Mouse (Mus musculus) midbrain, embryonic 14.5 days (tissue): Measurements from ENCODE around the gene A630023A22Rik. TPM values are rescaled to one million over a fixed set of nuclear protein-coding genes. Genes with fewer than 3 reads are reported as not detected.

Experiments
- ATAC-seq: fragments of 200-750 bp; cut with Nextera tagmentation; 2 replicates; pipeline ENCODE4 v1.8.0; 2017; ENCODE audit warnings: moderate number of reproducible peaks, moderate library complexity; ENCODE audit not compliant: low FRiP score, low TSS enrichment
- DNase-seq: peaks from one replicate; pipeline ENCODE4 v3.0.0-alpha.2; 2015
- H3K27ac ChIP-seq: fragments of 300-500 bp; sonication (generic); replicated peaks from 2 replicates; pipeline ENCODE4 v1.5.1; 2014; ENCODE audit warnings: mild to moderate bottlenecking, low read depth, low read length, moderate library complexity
- H3K27me3 ChIP-seq: fragments of 300-500 bp; sonication (generic); 2 replicates; pipeline ENCODE4 v1.6.1; 2014; ENCODE audit warnings: low read length, control low read depth, mixed read lengths; ENCODE audit not compliant: control insufficient read depth, insufficient read depth
- H3K36me3 ChIP-seq: fragments of 300-500 bp; sonication (generic); 2 replicates; pipeline ENCODE4 v1.6.1; 2014; ENCODE audit warnings: low read length, control low read depth; ENCODE audit not compliant: control insufficient read depth, insufficient read depth
- H3K4me1 ChIP-seq: fragments of 300-500 bp; sonication (generic); 2 replicates; pipeline ENCODE4 v1.6.1; 2014; ENCODE audit warnings: mild to moderate bottlenecking, antibody characterized with exemption, low read length, control low read depth; ENCODE audit not compliant: control insufficient read depth, insufficient read depth
- H3K4me2 ChIP-seq: fragments of 300-500 bp; sonication (generic); 2 replicates; pipeline ENCODE4 v1.6.1; 2014; ENCODE audit warnings: mild to moderate bottlenecking, low read length, moderate library complexity
- H3K4me3 ChIP-seq: fragments of 300-500 bp; sonication (generic); replicated peaks from 2 replicates; pipeline ENCODE4 v1.5.1; 2014; ENCODE audit warnings: low read depth, low read length
- H3K9ac ChIP-seq: fragments of 300-500 bp; sonication (generic); replicated peaks from 2 replicates; pipeline ENCODE4 v1.6.1; 2014; ENCODE audit warnings: mild to moderate bottlenecking, low read length, moderate library complexity
- H3K9me3 ChIP-seq: fragments of 300-500 bp; sonication (generic); 2 replicates; pipeline ENCODE4 v1.6.1; 2016; ENCODE audit warnings: low read length, control low read depth, mixed read lengths; ENCODE audit not compliant: control insufficient read depth
- WGBS: fragments of 180-500 bp; shearing (Covaris S2); extraction: QIAGEN DNeasy Blood & Tissue Kit; methylation state at CpG from one replicate; pipeline ENCODE4 v1.1.7; 2014; 5-methylcytosine and 5-hydroxymethylcytosine counted together
- polyA plus RNA-seq: library from polyadenylated mRNA; unstranded; fragments of >200 nt; fragmentation: Nextera tagmentation; extraction: Ambion mirVana; gene quantifications from 2 replicates; pipeline ENCODE4 v1.2.1, GENCODE M21; 2014

A630023A22Rik gene
- polyA plus RNA-seq, 1 experiment from 2014 or later = not detected

- Histone ChIP-seq H3K36me3 (no peaks in the 10 kb centered on the region), H3K9ac (no peak overlapping the region), H3K4me1 (no peaks in the 10 kb centered on the region), H3K27ac (no peak overlapping the region), H3K4me3 (no peak overlapping the region), H3K27me3 (no peaks in the 10 kb centered on the region), H3K4me2 (no peak overlapping the region), H3K9me3 (no peaks in the 10 kb centered on the region)
- DNase-seq (no peak), ATAC-seq (no peak)
- 85% methylated on average over 5 of the region's 5 CpGs for WGBS
These were observed 6.4 kb downstream of the A630023A22Rik start for GRCm38 (mm10) chr14:34096161-34096560.

- H3K27ac ChIP-seq = no peak overlapping the region
- ATAC-seq = no peak
These were observed 9.7 kb downstream of the A630023A22Rik start for GRCm38 (mm10) chr14:34092856-34093255.

GRCm38 (mm10) chr14:34091475-34091874 is 11.1 kb downstream of the A630023A22Rik start:
- H3K9ac ChIP-seq = no peak overlapping the region
- H3K4me1 ChIP-seq = no peaks in the 10 kb centered on the region
- H3K27me3 ChIP-seq = no peaks in the 10 kb centered on the region
- no peak overlapping the region for H3K27ac ChIP-seq
- DNase-seq (no peak), ATAC-seq (no peak)
- no peaks in the 10 kb centered on the region for H3K9me3 ChIP-seq
- H3K36me3 ChIP-seq = no peaks in the 10 kb centered on the region
- 89% methylated on average over 5 of the region's 5 CpGs for WGBS
- no peak overlapping the region for H3K4me3 ChIP-seq
- H3K4me2 ChIP-seq = no peak overlapping the region

More at GRCm38 (mm10) chr14:34092856-34093255, 9.7 kb downstream of the A630023A22Rik start:
- Histone ChIP-seq H3K27me3 (no peaks in the 10 kb centered on the region), H3K36me3 (no peaks in the 10 kb centered on the region), H3K4me2 (no peak overlapping the region), H3K9ac (no peak overlapping the region), H3K4me1 (no peaks in the 10 kb centered on the region), H3K9me3 (no peaks in the 10 kb centered on the region), H3K4me3 (no peak overlapping the region)
- DNase-seq = no peak
- WGBS = 85% methylated on average over 1 of the region's 1 CpGs

- Histone ChIP-seq H3K9ac (no peak overlapping the region), H3K36me3 (no peaks in the 10 kb centered on the region), H3K27me3 (no peaks in the 10 kb centered on the region), H3K4me3 (no peak overlapping the region), H3K9me3 (no peaks in the 10 kb centered on the region), H3K4me2 (no peak overlapping the region), H3K4me1 (no peaks in the 10 kb centered on the region), H3K27ac (no peak overlapping the region)
- no peak for ATAC-seq
- 91% methylated on average over 8 of the region's 8 CpGs for WGBS
- no peak for DNase-seq
These were observed 12.8 kb downstream of the A630023A22Rik start for GRCm38 (mm10) chr14:34089796-34090195.

- no peaks in the 10 kb centered on the region for H3K9me3 ChIP-seq
- DNase-seq (no peak), ATAC-seq (no peak)
- WGBS = 91% methylated on average over 2 of the region's 2 CpGs
- no peaks in the 10 kb centered on the region for H3K27me3 ChIP-seq
- no peaks in the 10 kb centered on the region for H3K4me1 ChIP-seq
- H3K4me2 ChIP-seq = no peak overlapping the region
- no peak overlapping the region for H3K27ac ChIP-seq
- H3K9ac ChIP-seq = no peak overlapping the region
- no peak overlapping the region for H3K4me3 ChIP-seq
- H3K36me3 ChIP-seq = no peaks in the 10 kb centered on the region
These were observed 14.6 kb downstream of the A630023A22Rik start for GRCm38 (mm10) chr14:34087856-34088398.

DNA sequence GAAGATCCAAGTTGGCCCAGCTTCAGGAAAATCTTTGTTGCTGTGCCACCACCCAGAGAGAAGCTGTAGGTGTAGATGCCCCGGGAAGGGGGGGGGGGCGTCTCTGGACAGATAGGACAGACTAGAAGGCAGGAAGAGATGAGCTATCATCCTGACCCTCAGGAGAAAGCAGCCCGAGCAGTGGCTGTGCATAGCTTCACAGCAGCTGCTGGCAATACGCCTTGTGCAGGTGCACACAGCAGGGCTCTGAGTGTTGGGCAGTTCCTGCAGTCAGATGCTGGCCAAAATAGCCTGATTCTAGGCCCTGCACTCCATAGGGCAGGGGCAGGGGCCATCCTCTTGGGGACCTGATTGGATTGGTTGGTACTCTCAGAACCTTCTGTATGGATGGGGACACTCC is 15.7 kb downstream of the A630023A22Rik start:
- Histone ChIP-seq H3K4me2 (no peak overlapping the region), H3K27ac (no peak overlapping the region), H3K9ac (no peak overlapping the region), H3K9me3 (no peaks in the 10 kb centered on the region), H3K4me1 (no peaks in the 10 kb centered on the region), H3K36me3 (no peaks in the 10 kb centered on the region), H3K27me3 (no peaks in the 10 kb centered on the region), H3K4me3 (no peak overlapping the region)
- no peak for ATAC-seq
- no peak for DNase-seq
- WGBS = 79% methylated on average over 4 of the region's 4 CpGs

DNA sequence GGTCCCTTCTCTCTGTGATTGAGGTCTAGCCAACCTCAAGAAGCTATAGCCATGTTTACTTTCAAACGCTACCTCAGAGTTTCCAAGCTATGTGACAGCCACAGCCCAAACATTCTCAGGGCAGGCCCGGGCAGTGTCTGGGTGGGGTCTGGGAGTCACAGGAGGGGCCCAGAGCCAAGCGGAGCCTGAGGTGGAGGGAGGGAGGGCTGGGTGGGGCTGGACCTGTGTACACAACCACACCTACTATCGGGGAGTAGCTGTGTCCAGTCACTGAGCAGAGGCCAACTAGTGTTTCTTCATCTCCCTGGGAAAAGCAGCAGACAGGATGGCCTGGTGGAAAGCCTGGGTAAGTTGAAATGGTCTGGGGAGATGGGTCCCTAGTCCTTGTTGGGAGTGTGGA is 16.8 kb downstream of the A630023A22Rik start, which contains the start of gene Anxa8:
TSS of gene Anxa8 (plus strand) at position 251 of the 400 bp plus-strand sequence.
- ATAC-seq = no peak
- 83% methylated on average over 4 of the region's 4 CpGs for WGBS

DNA sequence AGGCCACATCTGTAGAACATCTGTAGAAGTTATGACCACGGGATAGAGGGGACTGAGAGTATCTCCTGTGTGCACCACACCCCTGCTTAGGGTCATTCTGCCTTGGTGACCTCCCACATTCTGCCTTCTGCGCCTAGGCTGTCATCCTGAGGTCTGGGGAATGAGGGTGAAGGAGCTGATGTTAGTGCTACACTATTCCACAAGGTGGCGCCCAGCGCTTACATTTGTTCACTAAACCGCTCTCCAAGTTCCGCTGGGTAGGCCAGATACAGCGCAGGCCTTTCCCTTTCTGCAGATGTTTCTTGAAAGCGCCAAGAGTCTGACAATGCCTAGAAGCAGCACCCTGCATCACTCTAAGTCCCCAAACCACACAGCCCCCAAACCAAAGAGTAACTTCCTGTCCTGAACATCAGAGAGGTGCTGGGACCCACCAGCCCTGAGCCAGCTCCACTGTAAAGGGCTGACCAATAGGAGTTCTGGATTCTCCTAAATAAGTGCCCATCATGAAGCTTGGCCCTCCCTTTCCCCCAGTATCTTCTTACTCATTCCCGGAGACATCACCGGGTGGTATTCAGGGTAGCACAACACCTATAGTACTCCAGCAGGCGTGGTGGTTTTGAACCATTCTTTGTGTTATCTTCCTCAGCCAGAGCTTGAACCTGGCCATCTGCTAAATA is 22.1 kb downstream of the A630023A22Rik start:
- Histone ChIP-seq H3K9me3 (no peaks in the 10 kb centered on the region), H3K4me2 (no peak overlapping the region), H3K9ac (no peak overlapping the region), H3K27ac (no peak overlapping the region), H3K4me3 (no peak overlapping the region), H3K36me3 (no peaks in the 10 kb centered on the region), H3K4me1 (no peaks in the 10 kb centered on the region), H3K27me3 (no peaks in the 10 kb centered on the region)
- ATAC-seq = peak; percentile 79
- WGBS = 11% methylated on average over 11 of the region's 11 CpGs
- peak; percentile 96 for DNase-seq

More for the DNA sequence above, 16.8 kb downstream of the A630023A22Rik start, which contains the start of gene Anxa8:
- Histone ChIP-seq H3K4me3 (no peak within 1 kb of the TSS), H3K27me3 (no peaks in the 10 kb centered on the region), H3K27ac (no peak within 1 kb of the TSS), H3K9me3 (no peaks in the 10 kb centered on the region), H3K36me3 (no peaks in the 10 kb centered on the region), H3K9ac (no peak within 1 kb of the TSS), H3K4me1 (no peaks in the 10 kb centered on the region), H3K4me2 (no peak within 1 kb of the TSS)
- DNase-seq = no peak

- H3K27me3 ChIP-seq = no peaks in the 10 kb centered on the region
- no peaks in the 10 kb centered on the region for H3K36me3 ChIP-seq
- no peak overlapping the region for H3K27ac ChIP-seq
- no peak overlapping the region for H3K4me3 ChIP-seq
- no peak overlapping the region for H3K9ac ChIP-seq
- H3K4me1 ChIP-seq = no peaks in the 10 kb centered on the region
- no peaks in the 10 kb centered on the region for H3K9me3 ChIP-seq
- whole genome bisulfite sequencing = 71% methylated on average over 4 of the region's 4 CpGs
- H3K4me2 ChIP-seq = no peak overlapping the region
- DNase-seq = no peak
- no peak for ATAC-seq
These were observed 24.3 kb downstream of the A630023A22Rik start for GRCm38 (mm10) chr14:34078293-34078692.
